Mouse (Mus musculus): ENCODE measurements at regions not wholly inside any gene's neighbourhood (a gene's known extent, or its start where the extent isn't known, plus 50 kb on each side); places are given as distances from the start of the nearest gene placed in this dataset.
"Not testable (repeated sequence)": the region's sequence is repeated elsewhere in the genome, so short reads cannot be mapped to it uniquely, and the experiment has no call there.

GRCm38 (mm10) chr13:72572846-72573245, 55.8 kb upstream of the Irx2 start:
- DNase-seq = no peak

DNA sequence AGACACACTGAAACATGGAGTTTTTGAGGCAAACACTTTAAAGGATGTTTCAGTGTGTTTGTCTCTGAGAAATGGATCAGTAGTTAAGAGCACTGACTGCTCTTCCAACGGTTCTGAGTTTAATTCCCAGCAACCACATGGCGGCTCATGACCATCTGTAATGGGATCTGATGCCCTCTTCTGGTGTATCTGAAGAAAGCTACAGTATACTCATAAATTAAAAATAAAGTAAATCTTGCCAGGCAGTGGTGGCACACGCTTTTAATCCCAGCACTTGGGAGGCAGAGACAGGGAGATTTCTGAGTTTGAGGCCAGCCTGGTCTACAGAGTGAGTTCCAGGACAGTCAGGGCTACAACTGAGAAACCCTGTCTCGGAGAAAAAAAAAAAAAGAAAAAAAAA, 54.5 kb upstream of the Irx2 start:
- not testable (repeated sequence) for DNase-seq

DNA sequence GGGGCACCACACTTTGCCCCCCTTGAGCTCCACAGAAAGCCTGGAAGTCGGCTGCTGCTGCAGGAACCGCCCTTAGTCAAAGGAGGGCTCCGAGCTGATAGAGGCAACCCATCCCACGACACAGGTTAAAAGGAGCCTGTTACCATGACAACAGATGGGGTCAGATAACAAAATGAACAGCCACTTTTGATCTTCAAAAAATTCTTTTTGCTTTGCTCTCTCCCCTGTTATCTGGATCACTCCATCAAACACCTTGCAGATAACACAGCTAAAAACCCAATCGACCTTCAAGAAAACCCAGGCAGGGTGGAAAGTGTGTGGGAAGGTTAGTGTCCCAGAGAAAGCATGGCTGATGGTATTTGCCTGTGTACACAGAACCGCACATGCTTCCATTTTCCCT, 52.1 kb upstream of the Irx2 start:
- no peak for DNase-seq

DNA sequence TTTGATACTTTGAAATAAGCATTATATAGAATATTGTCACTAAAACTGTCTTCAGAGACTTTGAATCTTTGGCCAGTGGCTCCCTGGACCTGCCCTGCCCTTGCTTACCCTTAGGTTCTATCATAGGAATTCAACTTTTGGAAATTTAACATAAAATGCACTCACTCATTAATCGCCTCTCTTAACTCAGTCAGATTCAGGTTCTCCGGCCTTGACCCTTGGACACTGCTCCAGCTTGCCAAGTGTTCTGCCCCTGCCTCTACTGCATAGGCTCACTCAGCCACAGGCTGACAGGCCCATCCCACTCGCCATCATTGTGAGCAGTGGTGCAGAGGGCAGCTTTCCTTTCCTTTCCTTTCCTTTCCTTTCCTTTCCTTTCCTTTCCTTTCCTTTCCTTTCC, 50.2 kb upstream of the Irx2 start:
- no peak for DNase-seq

Data from cerebellum, adult 9-11 months (tissue).